Mouse (Mus musculus) hindbrain, postnatal 0 days (tissue): ENCODE measurements at regions not wholly inside any gene's neighbourhood (a gene's known extent, or its start where the extent isn't known, plus 50 kb on each side); places are given as distances from the start of the nearest gene placed in this dataset.

ENCODE experiments used
- ATAC-seq: fragments of 200-750 bp; cut with Nextera tagmentation; 2 replicates; pipeline ENCODE4 v1.8.0; 2017; ENCODE audit warnings: mild to moderate bottlenecking, moderate TSS enrichment, moderate library complexity
- DNase-seq: peaks from one replicate; pipeline ENCODE4 v3.0.0-alpha.2; 2015; ENCODE audit warnings: low spot score
- H3K27ac ChIP-seq: fragments of 300-500 bp; sonication (generic); 2 replicates; pipeline ENCODE4 v1.5.1; 2014; ENCODE audit warnings: mild to moderate bottlenecking
- H3K27me3 ChIP-seq: fragments of 300-500 bp; sonication (generic); 2 replicates; pipeline ENCODE4 v1.6.1; 2014; ENCODE audit warnings: low read length, mixed read lengths; ENCODE audit not compliant: insufficient read depth
- H3K36me3 ChIP-seq: fragments of 300-500 bp; sonication (generic); 2 replicates; pipeline ENCODE4 v1.6.1; 2014; ENCODE audit warnings: low read length, mixed read lengths; ENCODE audit not compliant: insufficient read depth
- H3K4me1 ChIP-seq: fragments of 300-500 bp; sonication (generic); 2 replicates; pipeline ENCODE4 v1.6.1; 2014; ENCODE audit warnings: antibody characterized with exemption, low read length, mixed read lengths; ENCODE audit not compliant: insufficient read depth
- H3K4me2 ChIP-seq: fragments of 300-500 bp; sonication (generic); 2 replicates; pipeline ENCODE4 v1.6.1; 2014; ENCODE audit warnings: low read depth, mild to moderate bottlenecking, low read length, moderate library complexity, mixed read lengths
- H3K4me3 ChIP-seq: fragments of 300-500 bp; sonication (generic); 2 replicates; pipeline ENCODE4 v1.5.1; 2014; ENCODE audit warnings: low read length
- H3K9ac ChIP-seq: fragments of 300-500 bp; sonication (generic); replicated peaks from 2 replicates; pipeline ENCODE4 v1.6.1; 2014; ENCODE audit warnings: mild to moderate bottlenecking, low read length, moderate library complexity, mixed read lengths
- H3K9me3 ChIP-seq: fragments of 300-500 bp; sonication (generic); 2 replicates; pipeline ENCODE4 v1.6.1; 2016; ENCODE audit warnings: low read length, mixed read lengths
- CTCF ChIP-seq: IDR thresholded peaks from 2 replicates; pipeline ENCODE4 v1.5.1; 2016; ENCODE audit warnings: antibody characterized with exemption, control low read depth, low read depth
- WGBS: fragments of 180-500 bp; shearing (Covaris S2); extraction: QIAGEN DNeasy Blood & Tissue Kit; methylation state at CpG from one replicate; pipeline ENCODE4 v1.1.7; 2014; 5-methylcytosine and 5-hydroxymethylcytosine counted together

DNA sequence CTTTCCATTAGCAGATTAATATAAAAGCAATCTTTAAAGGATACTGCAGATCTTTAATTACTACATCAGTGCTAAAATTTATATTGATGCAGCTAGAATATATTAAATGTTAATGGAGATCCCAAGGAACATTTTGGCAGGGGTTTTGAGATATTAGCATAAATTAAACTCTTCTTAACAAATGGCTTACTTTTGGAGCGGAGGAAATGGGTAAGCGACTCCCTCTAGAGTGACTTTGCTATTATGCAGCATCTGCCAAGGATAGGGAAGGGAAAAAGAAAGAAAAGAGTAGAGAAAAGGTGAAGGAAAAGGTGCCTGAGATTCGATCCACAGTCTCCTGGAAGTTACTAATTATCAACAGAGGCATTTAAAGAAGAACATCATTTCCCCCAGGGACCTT lies 949.4 kb downstream of the Synb start:
- Histone ChIP-seq H3K4me1 (no peaks in the 10 kb centered on the region), H3K36me3 (no peaks in the 10 kb centered on the region), H3K4me2 (no peak overlapping the region), H3K27me3 (no peaks in the 10 kb centered on the region), H3K4me3 (no peak overlapping the region), H3K9ac (no peak overlapping the region), H3K27ac (no peak overlapping the region), H3K9me3 (no peaks in the 10 kb centered on the region)
- ATAC-seq: no peak
- DNase-seq: peak; percentile 34
- WGBS: 45% methylated on average over 3 of the region's 3 CpGs
- peak; percentile 30; the same call in 1 of the 2 replicates for TF ChIP-seq CTCF

DNA sequence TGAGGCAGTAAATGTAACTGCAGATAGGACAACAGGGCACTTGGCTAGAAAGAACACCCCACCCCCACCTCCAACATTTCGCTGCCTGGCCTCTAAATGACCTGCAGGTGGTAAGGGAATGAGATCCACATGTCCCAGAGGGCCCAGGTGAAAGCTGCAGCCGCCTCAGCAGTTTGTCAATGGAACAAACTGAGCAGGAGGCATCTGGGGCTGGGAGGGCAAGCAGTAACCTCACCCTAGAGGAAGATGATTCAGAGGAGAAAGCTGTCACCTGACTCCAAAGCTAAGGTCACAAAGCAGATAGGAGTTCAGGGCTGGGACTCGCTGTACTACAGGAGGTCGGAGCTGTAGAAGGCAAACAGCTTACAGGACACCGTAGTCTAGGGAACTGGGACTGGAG lies 955.7 kb downstream of the Synb start:
- DNase-seq (no peak), ATAC-seq (no peak)
- 59% methylated on average over 5 of the region's 5 CpGs for WGBS
- Histone ChIP-seq H3K36me3 (no peaks in the 10 kb centered on the region), H3K4me2 (no peak overlapping the region), H3K9me3 (no peaks in the 10 kb centered on the region), H3K9ac (no peak overlapping the region), H3K27me3 (no peaks in the 10 kb centered on the region), H3K4me1 (no peaks in the 10 kb centered on the region), H3K27ac (no peak overlapping the region), H3K4me3 (no peak overlapping the region)
- TF ChIP-seq CTCF: no peak

DNA sequence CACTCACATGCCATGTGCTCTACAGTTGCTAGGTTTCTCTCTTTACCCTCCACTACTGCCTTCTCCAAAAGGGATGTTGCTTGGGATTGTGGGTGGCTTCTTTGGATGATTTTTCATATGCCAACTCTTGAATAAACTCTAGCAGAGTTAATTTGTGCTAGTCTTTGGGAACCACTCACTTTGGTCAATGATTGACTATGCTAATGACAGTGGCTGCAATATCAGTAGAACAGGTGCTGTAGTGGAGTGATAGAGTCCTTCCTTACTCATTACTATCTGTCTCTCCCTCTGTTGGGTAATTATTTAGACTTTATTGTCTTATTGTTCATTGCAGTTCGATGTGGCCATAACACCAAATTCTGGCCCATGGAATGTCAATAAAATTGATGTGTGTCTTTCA lies 969.0 kb downstream of the Synb start:
- Histone ChIP-seq H3K4me1 (no peaks in the 10 kb centered on the region), H3K9ac (no peak overlapping the region), H3K9me3 (no peaks in the 10 kb centered on the region), H3K27ac (no peak overlapping the region), H3K27me3 (no peaks in the 10 kb centered on the region), H3K4me2 (no peak overlapping the region), H3K4me3 (no peak overlapping the region), H3K36me3 (no peaks in the 10 kb centered on the region)
- no peak for TF ChIP-seq CTCF
- no peak for ATAC-seq
- 98% methylated on average over 1 of the region's 1 CpGs for WGBS
- DNase-seq: no peak

DNA sequence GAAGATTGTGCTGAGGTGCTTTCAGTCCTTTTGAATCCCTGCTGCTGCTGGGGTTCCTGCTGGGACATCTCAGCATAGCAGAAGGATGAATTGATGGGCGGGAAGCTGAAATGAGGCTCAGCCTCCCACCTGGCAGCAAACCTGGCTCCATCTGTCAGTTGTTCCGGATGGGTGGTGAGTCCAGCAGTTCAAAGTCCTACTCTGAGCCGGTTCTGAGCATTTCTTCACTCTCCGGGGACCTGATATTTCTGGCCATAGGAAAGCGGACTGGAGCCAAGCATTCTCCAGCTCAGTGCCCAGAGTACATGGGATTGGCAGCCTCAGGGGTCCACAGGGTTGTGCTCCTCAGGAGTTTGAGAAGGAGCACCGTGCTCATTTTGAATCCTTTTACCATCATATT lies 971.1 kb downstream of the Synb start:
- DNase-seq (peak; percentile 59), ATAC-seq (peak; percentile 56; the same call in 1 of the 2 replicates)
- no peak overlapping the region for H3K4me2 ChIP-seq
- H3K27ac ChIP-seq: no peak overlapping the region
- WGBS: 36% methylated on average over 6 of the region's 6 CpGs
- H3K4me1 ChIP-seq: no peaks in the 10 kb centered on the region
- TF ChIP-seq CTCF: no peak
- H3K27me3 ChIP-seq: no peaks in the 10 kb centered on the region
- no peak overlapping the region for H3K9ac ChIP-seq
- H3K36me3 ChIP-seq: no peaks in the 10 kb centered on the region
- no peaks in the 10 kb centered on the region for H3K9me3 ChIP-seq
- H3K4me3 ChIP-seq: no peak overlapping the region

DNA sequence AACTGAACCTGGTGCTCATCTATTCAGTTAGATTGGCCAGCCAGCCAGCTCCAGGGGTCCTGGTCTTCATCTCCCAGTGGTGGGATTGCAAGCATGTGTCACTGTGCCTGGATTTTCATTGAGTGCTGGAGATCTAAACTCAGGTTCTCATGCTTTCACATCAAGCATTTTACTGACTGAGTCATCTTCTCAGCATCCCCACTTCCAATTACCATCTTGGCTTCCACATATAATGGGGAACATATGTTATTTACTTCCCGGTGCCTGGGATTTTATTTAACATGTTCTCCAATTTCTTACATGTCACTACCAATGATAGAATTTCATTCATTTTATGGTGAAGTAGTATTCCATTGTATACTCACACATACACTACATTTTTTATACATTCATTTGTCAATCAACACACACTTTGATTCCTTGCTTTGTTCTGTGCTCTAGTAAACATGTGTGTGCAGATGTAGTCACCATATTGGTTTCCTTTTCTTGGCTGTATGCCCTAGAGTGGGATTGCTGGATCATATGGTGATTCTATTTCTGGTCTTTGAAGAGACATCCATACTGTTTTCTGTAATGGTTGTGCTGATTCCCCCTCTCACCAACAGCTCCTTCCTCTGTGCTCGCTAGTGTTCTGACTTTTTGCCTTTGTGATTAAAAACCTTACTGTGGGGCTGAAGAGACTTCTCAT lies 986.0 kb downstream of the Synb start:
- ATAC-seq: no peak
- no peak overlapping the region for H3K4me2 ChIP-seq
- no peak for DNase-seq

DNA sequence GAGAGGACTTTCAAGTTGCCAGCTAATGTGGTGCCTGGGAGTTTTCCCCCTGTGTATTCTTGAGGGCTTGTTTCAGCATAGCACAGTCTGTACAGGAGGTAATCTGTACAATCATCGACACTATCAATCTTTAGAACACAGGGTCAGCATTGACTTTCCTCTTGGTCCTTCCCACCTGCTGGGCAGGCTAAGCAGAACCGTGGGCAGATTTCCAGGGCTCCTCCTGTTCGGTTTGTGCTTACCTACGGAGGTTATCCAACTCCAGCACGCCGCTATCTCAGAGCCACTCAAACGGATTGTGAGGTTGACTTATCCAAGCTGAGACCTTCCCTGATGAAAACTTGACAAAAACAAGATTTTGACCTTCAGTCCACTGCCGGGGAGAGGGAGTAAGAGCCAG lies 988.9 kb downstream of the Synb start:
- WGBS: 77% methylated on average over 8 of the region's 8 CpGs
- Histone ChIP-seq H3K36me3 (no peaks in the 10 kb centered on the region), H3K9me3 (no peaks in the 10 kb centered on the region), H3K9ac (no peak overlapping the region), H3K4me2 (no peak overlapping the region), H3K27me3 (no peaks in the 10 kb centered on the region), H3K27ac (no peak overlapping the region), H3K4me1 (no peaks in the 10 kb centered on the region), H3K4me3 (no peak overlapping the region)
- ATAC-seq (no peak), DNase-seq (no peak)
- TF ChIP-seq CTCF: no peak

More for the DNA sequence above, 986.0 kb downstream of the Synb start:
- 81% methylated on average over 2 of the region's 2 CpGs for WGBS
- Histone ChIP-seq H3K9me3 (no peaks in the 10 kb centered on the region), H3K27me3 (no peaks in the 10 kb centered on the region), H3K27ac (no peak overlapping the region), H3K9ac (no peak overlapping the region), H3K4me1 (no peaks in the 10 kb centered on the region), H3K4me3 (no peak overlapping the region), H3K36me3 (no peaks in the 10 kb centered on the region)
- no peak for TF ChIP-seq CTCF

DNA sequence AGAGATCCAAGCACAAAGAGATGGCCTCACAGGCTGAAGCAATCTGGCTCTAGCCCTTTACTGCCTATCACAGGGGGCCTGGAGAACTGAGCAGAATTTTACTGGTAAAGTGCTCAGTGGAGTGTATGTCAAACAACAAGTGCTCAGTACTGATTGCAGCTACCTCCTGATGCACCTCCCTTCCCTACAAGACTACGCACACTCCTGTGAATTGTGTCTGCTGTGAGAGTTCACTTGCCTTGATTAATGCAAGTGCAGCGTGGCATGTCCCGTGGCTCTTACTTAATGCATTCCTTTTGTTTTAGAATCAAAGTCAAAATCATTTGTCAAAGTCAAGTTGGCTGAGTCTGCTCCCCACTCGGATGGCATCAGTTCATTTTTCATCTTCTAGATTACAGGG lies 992.4 kb downstream of the Synb start:
- Histone ChIP-seq H3K4me2 (no peak overlapping the region), H3K36me3 (no peaks in the 10 kb centered on the region), H3K9ac (no peak overlapping the region), H3K4me3 (no peak overlapping the region), H3K4me1 (no peaks in the 10 kb centered on the region), H3K9me3 (no peaks in the 10 kb centered on the region), H3K27me3 (no peaks in the 10 kb centered on the region), H3K27ac (no peak overlapping the region)
- 45% methylated on average over 4 of the region's 4 CpGs for WGBS
- DNase-seq: peak; percentile 7
- no peak for ATAC-seq
- no peak for TF ChIP-seq CTCF
